8 mouse cellular contexts compared by ENCODE assay signal in the genomic region with DNA sequence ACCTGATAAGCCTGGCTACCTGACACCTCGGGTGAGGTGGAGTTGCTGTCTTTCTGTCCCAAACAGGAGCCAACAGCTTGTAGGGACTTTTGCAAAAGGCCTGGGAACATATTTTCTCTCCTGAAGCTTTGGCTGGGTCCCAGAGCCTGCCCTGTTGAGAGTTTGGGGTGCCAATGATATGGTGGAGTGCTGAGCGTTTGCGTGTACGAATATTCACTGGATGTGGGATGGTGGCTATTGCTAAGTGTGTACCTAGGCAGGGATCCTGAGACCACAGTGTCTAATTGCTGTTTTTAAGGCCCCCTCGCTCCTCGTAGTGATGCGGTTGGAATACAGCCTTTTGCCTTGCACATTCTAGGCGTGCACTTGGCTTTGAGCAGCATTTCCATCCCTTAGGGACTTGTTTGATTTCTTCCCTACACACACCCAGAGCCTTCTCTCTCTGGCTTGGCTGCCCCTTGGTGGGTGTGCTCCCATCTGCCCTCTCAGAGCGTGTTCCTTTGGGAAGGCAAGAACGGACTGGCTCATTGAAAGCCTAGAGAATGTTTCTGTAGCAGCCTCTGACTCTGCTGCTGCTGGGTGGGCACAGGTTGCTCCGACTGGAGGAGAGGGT. TPM values are rescaled to one million over a fixed set of nuclear protein-coding genes. Genes with fewer than 3 reads are reported as not detected.
DNase-seq lines count a peak whose midpoint lies in the region; TF ChIP-seq lines count a peak whose summit lies in the region.

No protein-coding gene starts in this region.

- H3K27ac ChIP-seq in left cerebral cortex, adult 2 months: peak overlapping the region; percentile 72
- peak overlapping the region; percentile 86; the same call in 1 of the 2 replicates for H3K27ac ChIP-seq in embryonic facial prominence, embryonic 10.5 days (replicated peaks)
- H3K27ac ChIP-seq in midbrain, embryonic 10.5 days (replicated peaks): 0 out of 2 replicates have a peak overlapping the region, but pooled peaks have one; percentile 86

- no peak for DNase-seq in left cerebral cortex, adult 2 months (ENCODE audit: extremely low spot score in 1 of 2, low spot score in 2 of 2)
- DNase-seq in left cerebral cortex, adult 11 months (ENCODE audit: low spot score): no peak
- no peak for DNase-seq in embryonic facial prominence, embryonic 10.5 days (ENCODE audit: low spot score)
- DNase-seq in heart, postnatal 36 days: peak; percentile 28 to 49
- DNase-seq in midbrain, embryonic 10.5 days (ENCODE audit: low spot score): no peak
- no peak for DNase-seq in layer of hippocampus, adult 11-12 months (ENCODE audit: low spot score)
- no peak for DNase-seq in retina, embryonic 14.5 days (ENCODE audit: low spot score)
- DNase-seq in thymus, postnatal 36 days: no peak

- 37% methylated on average over 11 of the region's 11 CpGs for WGBS in embryonic facial prominence, embryonic 10.5 days
- WGBS in midbrain, embryonic 10.5 days: 41% methylated on average over 11 of the region's 11 CpGs

- H3K36me3 ChIP-seq in embryonic facial prominence, embryonic 10.5 days (replicated peaks): no peaks in the 10 kb centered on the region
- no peaks in the 10 kb centered on the region for H3K36me3 ChIP-seq in midbrain, embryonic 10.5 days

- H3K4me1 ChIP-seq in embryonic facial prominence, embryonic 10.5 days: peaks cover 48% of the 10 kb centered on the region
- peaks cover 39% of the 10 kb centered on the region for H3K4me1 ChIP-seq in midbrain, embryonic 10.5 days

- no peaks in the 10 kb centered on the region for H3K9me3 ChIP-seq in embryonic facial prominence, embryonic 10.5 days
- H3K9me3 ChIP-seq in midbrain, embryonic 10.5 days (replicated peaks): no peaks in the 10 kb centered on the region

- TF ChIP-seq CTCF in left cerebral cortex, adult 2 months (IDR thresholded peaks at IDR 0.05): no peak

- peaks cover 62% of the 10 kb centered on the region for H3K27me3 ChIP-seq in embryonic facial prominence, embryonic 10.5 days (replicated peaks; ENCODE audit: low read depth, poor library complexity, severe bottlenecking)
- peaks cover 74% of the 10 kb centered on the region for H3K27me3 ChIP-seq in midbrain, embryonic 10.5 days (ENCODE audit: low read depth, poor library complexity, severe bottlenecking)

- intact Hi-C loops in left cerebral cortex, adult 2 months (cut with DNase I): no loop called here
- intact Hi-C loops in heart, postnatal 36 days (cut with DNase I): loop anchor here (2.0 kb wide), 1 partner anchor 32 kb away; no protein-coding TSS in a partner anchor

- peak overlapping the region; percentile 64 for H3K4me3 ChIP-seq in left cerebral cortex, adult 2 months
- H3K4me3 ChIP-seq in embryonic facial prominence, embryonic 10.5 days: peak overlapping the region; percentile 83
- peak overlapping the region; percentile 87 for H3K4me3 ChIP-seq in midbrain, embryonic 10.5 days

RNA-seq across cellular contexts. Expression of a gene that starts 1.0 kb away (rescaled TPM):
- total RNA-seq in left cerebral cortex, adult 2 months (2021): 10 to 100 TPM; 15.4 to 16.3 TPM
- 2.4 and 4.3 TPM in 2 replicates for polyA plus RNA-seq in embryonic facial prominence, embryonic 10.5 days (2016; fragmentation: Nextera tagmentation; extraction: Ambion mirVana)
- total RNA-seq in heart, postnatal 36 days (2021): 10 to 100 TPM; 13.8 to 13.9 TPM
- 2.2 and 3.6 TPM in 2 replicates for polyA plus RNA-seq in midbrain, embryonic 10.5 days (2016; fragmentation: Nextera tagmentation; extraction: Ambion mirVana)

RNA-seq across cellular contexts. Expression of a gene that starts 8.3 kb away (rescaled TPM):
- under 1 TPM in 1 of 2 experiments, not detected in 1; 0.77 TPM for total RNA-seq in left cerebral cortex, adult 2 months (2021)
- polyA plus RNA-seq in embryonic facial prominence, embryonic 10.5 days (2016; fragmentation: Nextera tagmentation; extraction: Ambion mirVana): 0.11 and 0.39 TPM in 2 replicates
- 1 to 10 TPM in 1 of 2 experiments, under 1 TPM in 1; 0.95 to 1.0 TPM for total RNA-seq in heart, postnatal 36 days (2021)
- polyA plus RNA-seq in midbrain, embryonic 10.5 days (2016; fragmentation: Nextera tagmentation; extraction: Ambion mirVana): 0.60 and 0.67 TPM in 2 replicates

RNA-seq across cellular contexts. Expression of a gene that starts 39.0 kb away (rescaled TPM):
- total RNA-seq in left cerebral cortex, adult 2 months (2021): 10 to 100 TPM; 26.7 to 28.3 TPM
- 141 and 149 TPM in 2 replicates for polyA plus RNA-seq in embryonic facial prominence, embryonic 10.5 days (2016; fragmentation: Nextera tagmentation; extraction: Ambion mirVana)
- 10 to 100 TPM; 12.5 to 15.6 TPM for total RNA-seq in heart, postnatal 36 days (2021)
- polyA plus RNA-seq in midbrain, embryonic 10.5 days (2016; fragmentation: Nextera tagmentation; extraction: Ambion mirVana): 134 and 144 TPM in 2 replicates

RNA-seq across cellular contexts. Expression of a gene that starts 50.2 kb away (rescaled TPM):
- under 1 TPM; 0.61 to 0.84 TPM for total RNA-seq in left cerebral cortex, adult 2 months (2021)
- polyA plus RNA-seq in embryonic facial prominence, embryonic 10.5 days (2016; fragmentation: Nextera tagmentation; extraction: Ambion mirVana): not detected in 2 replicates
- not detected for total RNA-seq in heart, postnatal 36 days (2021)
- not detected in 2 replicates for polyA plus RNA-seq in midbrain, embryonic 10.5 days (2016; fragmentation: Nextera tagmentation; extraction: Ambion mirVana)

Comparison
In these comparisons a context has a peak if more than half of its experiments do, and no peak if none do; other contexts are left out.
1. DNase-seq: peak in heart, postnatal 36 days (2 of 2); none in left cerebral cortex, adult 2 months (0 of 2), left cerebral cortex, adult 11 months (single experiment), embryonic facial prominence, embryonic 10.5 days (single experiment), midbrain, embryonic 10.5 days (single experiment), layer of hippocampus, adult 11-12 months (single experiment), retina, embryonic 14.5 days (single experiment) and thymus, postnatal 36 days (0 of 2).
2. Peak in every context shown above with its lines, with median percentiles within 50 percentile points of each other: H3K27ac ChIP-seq and H3K4me3 ChIP-seq.